ENCODE assay signal across 9 mouse cellular contexts in the genomic region with DNA sequence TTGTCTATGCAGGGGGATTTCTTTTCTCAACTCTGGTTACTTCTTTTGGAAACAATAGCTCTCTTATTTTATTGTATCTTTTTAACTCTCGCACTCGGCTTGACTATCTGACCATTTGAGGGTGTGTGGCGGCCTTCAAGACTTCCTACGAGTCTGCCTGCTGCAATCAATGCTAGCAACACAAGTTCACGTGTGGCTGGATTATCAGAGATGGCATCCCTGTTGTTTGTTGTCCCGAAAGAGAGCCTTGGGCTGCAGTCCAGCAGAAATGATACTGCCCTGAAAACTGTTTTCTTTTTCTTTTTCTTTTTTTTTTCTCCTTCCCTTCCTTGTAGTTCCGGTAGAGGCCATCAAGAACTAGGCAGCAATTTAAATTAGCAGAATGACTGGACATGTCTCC. TPM values are rescaled to one million over a fixed set of nuclear protein-coding genes. Genes with fewer than 3 reads are reported as not detected.
A peak's percentile ranks its signal among the peaks of the same experiment; 100 is the strongest.
DNase-seq lines count a peak whose midpoint lies in the region; ATAC-seq lines count a peak whose summit lies in the region.
"Had no signal": no experiment of that assay in that cellular context is flagged by ENCODE, and none has a peak within 500 bp of the region (broad histone marks: within the 10 kb centered on the region; RNA-seq: fewer than 3 reads in every experiment).

No protein-coding gene starts in this region.

- peak overlapping the region; percentile 72 for H3K4me3 ChIP-seq in limb, embryonic 13.5 days

- 20% methylated on average over 7 of the region's 7 CpGs for WGBS in limb, embryonic 13.5 days

- peak; percentile 26 for DNase-seq in adrenal gland, postnatal 14 days
- DNase-seq in adrenal gland, postnatal 25 days: no peak
- DNase-seq in ovary, postnatal 36 days (ENCODE audit: low spot score): peak; percentile 34
- no peak for DNase-seq in ovary, postnatal 14 days (ENCODE audit: low spot score)
- DNase-seq in testis, postnatal 14 days (ENCODE audit: low spot score): peak; percentile 71
- DNase-seq in urinary bladder, postnatal 25 days (ENCODE audit: low spot score): no peak

- no peaks in the 10 kb centered on the region for H3K36me3 ChIP-seq in limb, embryonic 13.5 days

- ATAC-seq in limb, embryonic 13.5 days (ENCODE audit: low FRiP score, low read depth): no peak
- ATAC-seq in CD4-positive, CD25-positive, alpha-beta regulatory T cell, adult 4 months: no peak

- H3K27ac ChIP-seq in limb, embryonic 13.5 days: peak overlapping the region; percentile 24; the same call in 1 of the 2 replicates

- peak overlapping the region; percentile 95 for H3K9ac ChIP-seq in limb, embryonic 13.5 days

- no peaks in the 10 kb centered on the region for H3K9me3 ChIP-seq in limb, embryonic 13.5 days

- no peaks in the 10 kb centered on the region for H3K27me3 ChIP-seq in limb, embryonic 13.5 days

- H3K4me2 ChIP-seq in limb, embryonic 13.5 days (replicated peaks): peak overlapping the region; percentile 93

- H3K4me1 ChIP-seq in limb, embryonic 13.5 days: peaks cover 44% of the 10 kb centered on the region

RNA-seq across cellular contexts. Expression of a gene that starts 2.6 kb away (rescaled TPM):
- total RNA-seq in adrenal gland, postnatal 14 days (2021): 49.7 and 56.1 TPM in 2 replicates
- 41.8 and 43.9 TPM in 2 replicates for total RNA-seq in adrenal gland, postnatal 25 days (2021)
- polyA plus RNA-seq in limb, embryonic 13.5 days (2015; fragmentation: Nextera tagmentation; extraction: Ambion mirVana): 14.5 and 16.1 TPM in 2 replicates
- polyA plus RNA-seq in CD4-positive, CD25-positive, alpha-beta regulatory T cell, adult 4 months (2017; shearing (Covaris generic)): under 1 TPM in 1 of 2 experiments, not detected in 1; 0.83 TPM

RNA-seq across cellular contexts. Expression of a gene that starts 47.9 kb away (rescaled TPM):
- not detected in 2 replicates for total RNA-seq in adrenal gland, postnatal 14 days (2021)
- total RNA-seq in adrenal gland, postnatal 25 days (2021): not detected in 2 replicates
- polyA plus RNA-seq in limb, embryonic 13.5 days (2015; fragmentation: Nextera tagmentation; extraction: Ambion mirVana): not detected in 2 replicates
- not detected for polyA plus RNA-seq in CD4-positive, CD25-positive, alpha-beta regulatory T cell, adult 4 months (2017; shearing (Covaris generic))
- polyA plus RNA-seq: frontal cortex, adult 2 months had no signal

Comparison
In these comparisons a context has a peak if more than half of its experiments do, and no peak if none do; other contexts are left out.
1. DNase-seq: peak in adrenal gland, postnatal 14 days (single experiment), ovary, postnatal 36 days (single experiment) and testis, postnatal 14 days (single experiment); none in adrenal gland, postnatal 25 days (single experiment), ovary, postnatal 14 days (single experiment) and urinary bladder, postnatal 25 days (single experiment).